Mouse (Mus musculus): ENCODE measurements around the gene Krtap5-4. TPM values are rescaled to one million over a fixed set of nuclear protein-coding genes. Genes with fewer than 3 reads are reported as not detected.
"Not testable (repeated sequence)": the region's sequence is repeated elsewhere in the genome, so short reads cannot be mapped to it uniquely, and the experiment has no call there.

The Krtap5-4 gene
- total and polyA plus RNA-seq, 3 experiments = not detected

- peak; percentile 39 for DNase-seq (ENCODE audit: extremely low read depth)
- H3K9me3 ChIP-seq (replicated peaks; ENCODE audit: low read length); dilution Hi-C loops (cut with MboI; ENCODE audit: extremely low pct_ligation_motif_present, extremely low pct_unique_long_range_greater_than_20kb, low sequenced_read_pairs); H3K9ac ChIP-seq (ENCODE audit: insufficient read depth, low read depth); H3K79me2 ChIP-seq (replicated peaks; ENCODE audit: control insufficient read depth, extremely low read depth, insufficient read depth, poor library complexity, severe bottlenecking); H3K4me1 ChIP-seq (ENCODE audit: control insufficient read depth in 1 of 2, insufficient read depth in 2 of 2); H3K27ac ChIP-seq (ENCODE audit: insufficient read depth, low read depth); in situ Hi-C loops (cut with MboI; ENCODE audit: low pct_ligation_motif_present, low pct_unique_long_range_greater_than_20kb, low sequenced_read_pairs); H3K4me3 ChIP-seq (replicated peaks in 1 of 3; ENCODE audit: low read depth in 2 of 3, low read length in 2 of 3, poor library complexity in 1 of 3); H3K36me3 ChIP-seq (replicated peaks in 1 of 2; ENCODE audit: control insufficient read depth in 1 of 2, insufficient read depth in 1 of 2, low read length in 1 of 2); H3K4me2 ChIP-seq (ENCODE audit: insufficient read depth, low read depth, poor library complexity, severe bottlenecking): not testable (repeated sequence)
- TF ChIP-seq SMC3 (IDR thresholded peaks at IDR 0.05; ENCODE audit: low read depth, low read length) = peak; percentile 19; the same call in 1 of the 2 replicates
- TF ChIP-seq CTCF (conservative IDR thresholded peaks at IDR 0.05 in 1 of 2, IDR thresholded peaks at IDR 0.05 in 1 of 2; ENCODE audit: low read depth in 2 of 2, low read length in 2 of 2) = peak; percentile 36 to 54; a peak in 2 of 4 replicates
- H3K27me3 ChIP-seq (replicated peaks) = peaks cover 28% of the 10 kb centered on the region
Observed at GRCm38 (mm10) chr7:142278183-142278582, 25.2 kb upstream of the Krtap5-4 start.

DNA sequence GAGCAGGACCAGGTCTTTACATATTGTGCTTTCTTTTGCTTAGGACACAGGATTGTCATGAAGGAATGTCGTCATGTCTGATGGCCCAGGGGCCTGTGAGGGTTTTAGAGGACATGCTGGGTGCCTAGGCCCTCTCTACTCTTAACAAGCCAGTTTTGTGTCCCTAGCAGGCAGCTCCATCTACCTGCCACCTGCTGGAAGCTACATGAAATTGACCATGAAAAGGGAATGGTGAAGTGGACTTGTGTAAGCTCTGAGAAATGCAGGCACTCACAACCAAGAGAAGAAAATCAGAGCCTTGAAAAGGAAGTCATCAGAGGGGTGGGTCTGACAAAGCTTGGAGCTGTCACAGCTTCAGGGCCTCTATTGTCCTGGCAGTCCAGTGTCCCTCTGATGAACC lies 24.1 kb upstream of the Krtap5-4 start:
- H3K79me2 ChIP-seq (replicated peaks; ENCODE audit: control insufficient read depth, extremely low read depth, insufficient read depth, poor library complexity, severe bottlenecking); H3K9ac ChIP-seq (ENCODE audit: insufficient read depth, low read depth); H3K9me3 ChIP-seq (replicated peaks; ENCODE audit: low read length); H3K4me3 ChIP-seq (replicated peaks in 1 of 3; ENCODE audit: low read depth in 2 of 3, low read length in 2 of 3, poor library complexity in 1 of 3); dilution Hi-C loops (cut with MboI; ENCODE audit: extremely low pct_ligation_motif_present, extremely low pct_unique_long_range_greater_than_20kb, low sequenced_read_pairs); DNase-seq (ENCODE audit: extremely low read depth); H3K4me1 ChIP-seq (ENCODE audit: control insufficient read depth in 1 of 2, insufficient read depth in 2 of 2); in situ Hi-C loops (cut with MboI; ENCODE audit: low pct_ligation_motif_present, low pct_unique_long_range_greater_than_20kb, low sequenced_read_pairs); H3K36me3 ChIP-seq (replicated peaks in 1 of 2; ENCODE audit: control insufficient read depth in 1 of 2, insufficient read depth in 1 of 2, low read length in 1 of 2); H3K27ac ChIP-seq (ENCODE audit: insufficient read depth, low read depth); H3K4me2 ChIP-seq (ENCODE audit: insufficient read depth, low read depth, poor library complexity, severe bottlenecking): not testable (repeated sequence)
- H3K27me3 ChIP-seq (replicated peaks) = peaks cover 37% of the 10 kb centered on the region
- TF ChIP-seq CTCF (conservative IDR thresholded peaks at IDR 0.05 in 1 of 2, IDR thresholded peaks at IDR 0.05 in 1 of 2; ENCODE audit: low read depth in 2 of 2, low read length in 2 of 2) = peak in 1 of 2 experiments; percentile 18; a peak in 1 of 4 replicates

DNA sequence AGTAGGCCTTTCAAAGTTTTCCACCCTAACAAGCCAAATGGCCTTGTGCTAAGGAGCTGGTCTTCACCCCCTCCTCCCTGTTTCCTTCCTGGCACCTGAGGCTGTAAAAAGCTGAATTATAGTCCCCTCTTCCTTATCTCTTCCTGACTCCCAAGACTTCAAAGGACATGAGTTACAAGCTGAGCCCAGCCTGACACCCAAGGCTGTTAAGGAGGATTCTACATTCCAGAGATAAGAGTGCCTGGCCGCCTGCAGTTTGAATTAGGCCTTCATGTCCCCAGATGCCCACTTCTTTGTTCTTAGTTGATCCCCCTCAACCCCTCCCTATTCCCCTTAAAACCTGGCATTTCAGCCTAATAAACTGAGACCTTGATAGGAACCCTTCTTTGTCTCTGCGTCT lies 20.5 kb upstream of the Krtap5-4 start:
- H3K36me3 ChIP-seq (replicated peaks in 1 of 2; ENCODE audit: control insufficient read depth in 1 of 2, insufficient read depth in 1 of 2, low read length in 1 of 2); H3K4me3 ChIP-seq (replicated peaks in 1 of 3; ENCODE audit: low read depth in 2 of 3, low read length in 2 of 3, poor library complexity in 1 of 3); H3K9me3 ChIP-seq (replicated peaks; ENCODE audit: low read length); H3K9ac ChIP-seq (ENCODE audit: insufficient read depth, low read depth); DNase-seq (ENCODE audit: extremely low read depth); dilution Hi-C loops (cut with MboI; ENCODE audit: extremely low pct_ligation_motif_present, extremely low pct_unique_long_range_greater_than_20kb, low sequenced_read_pairs); in situ Hi-C loops (cut with MboI; ENCODE audit: low pct_ligation_motif_present, low pct_unique_long_range_greater_than_20kb, low sequenced_read_pairs); H3K27ac ChIP-seq (ENCODE audit: insufficient read depth, low read depth); H3K4me2 ChIP-seq (ENCODE audit: insufficient read depth, low read depth, poor library complexity, severe bottlenecking); H3K4me1 ChIP-seq (ENCODE audit: control insufficient read depth in 1 of 2, insufficient read depth in 2 of 2); H3K79me2 ChIP-seq (replicated peaks; ENCODE audit: control insufficient read depth, extremely low read depth, insufficient read depth, poor library complexity, severe bottlenecking): not testable (repeated sequence)
- H3K27me3 ChIP-seq (replicated peaks) = peaks cover 41% of the 10 kb centered on the region

- Histone ChIP-seq H3K4me3 (replicated peaks in 1 of 3; ENCODE audit: low read depth in 2 of 3, low read length in 2 of 3, poor library complexity in 1 of 3) (peak overlapping the region; percentile 33 to 59 (median 51)), H3K9me3 (replicated peaks; ENCODE audit: low read length) (no peaks in the 10 kb centered on the region), H3K4me2 (ENCODE audit: insufficient read depth, low read depth, poor library complexity, severe bottlenecking) (peak overlapping the region; percentile 75), H3K36me3 (replicated peaks in 1 of 2; ENCODE audit: control insufficient read depth in 1 of 2, insufficient read depth in 1 of 2, low read length in 1 of 2) (no peaks in the 10 kb centered on the region), H3K4me1 (ENCODE audit: control insufficient read depth in 1 of 2, insufficient read depth in 2 of 2) (peaks cover 3 to 7% of the 10 kb centered on the region in 2 experiments; a peak in 2 of 4 replicates), H3K27ac (ENCODE audit: insufficient read depth, low read depth) (no peak overlapping the region), H3K27me3 (replicated peaks) (peaks cover 45% of the 10 kb centered on the region), H3K79me2 (replicated peaks; ENCODE audit: control insufficient read depth, extremely low read depth, insufficient read depth, poor library complexity, severe bottlenecking) (no peaks in the 10 kb centered on the region), H3K9ac (ENCODE audit: insufficient read depth, low read depth) (peak overlapping the region; percentile 87)
- in situ Hi-C loops (cut with MboI; ENCODE audit: low pct_ligation_motif_present, low pct_unique_long_range_greater_than_20kb, low sequenced_read_pairs) (no loop called here), dilution Hi-C loops (cut with MboI; ENCODE audit: extremely low pct_ligation_motif_present, extremely low pct_unique_long_range_greater_than_20kb, low sequenced_read_pairs) (no loop called here)
- DNase-seq (ENCODE audit: extremely low read depth) = peak; percentile 47
- TF ChIP-seq IRF4 (IDR thresholded peaks at IDR 0.05; ENCODE audit: low read depth, low read length) = 0 out of 2 replicates have a peak, but pooled peaks have one; percentile 6
- 0 out of 4 replicates have a peak, but pooled peaks of 1 of the 2 experiments have one; percentile 5 for TF ChIP-seq CTCF (conservative IDR thresholded peaks at IDR 0.05 in 1 of 2, IDR thresholded peaks at IDR 0.05 in 1 of 2; ENCODE audit: low read depth in 2 of 2, low read length in 2 of 2)
- TF ChIP-seq CHD2 (IDR thresholded peaks at IDR 0.05; ENCODE audit: low read length) = peak; percentile 60; the same call in 1 of the 2 replicates
- TF ChIP-seq UBTF (IDR thresholded peaks at IDR 0.05; ENCODE audit: low read depth, low read length) = peak; percentile 56; the same call in 1 of the 2 replicates
- TF ChIP-seq POLR2A (IDR thresholded peaks at IDR 0.05; ENCODE audit: low read depth, low read length) = peak; percentile 48; the same call in 1 of the 2 replicates
- TF ChIP-seq MAX (IDR thresholded peaks at IDR 0.05; ENCODE audit: low read length) = no peak
- 0 out of 2 replicates have a peak, but pooled peaks have one; percentile 29 for TF ChIP-seq TCF12 (IDR thresholded peaks at IDR 0.05; ENCODE audit: low read depth, low read length)
- TF ChIP-seq HCFC1 (IDR thresholded peaks at IDR 0.05; ENCODE audit: low read depth, low read length) = peak; percentile 62
- peak; percentile 6; the same call in 1 of the 2 replicates for TF ChIP-seq BHLHE40 (IDR thresholded peaks at IDR 0.05; ENCODE audit: low read depth, low read length)
- no peak for TF ChIP-seq RCOR1 (conservative IDR thresholded peaks at IDR 0.05; ENCODE audit: low read depth, low read length)
- peak; percentile 35; the same call in 1 of the 2 replicates for TF ChIP-seq SIN3A (IDR thresholded peaks at IDR 0.05; ENCODE audit: low read length)
Observed at GRCm38 (mm10) chr7:142284023-142284591, 19.2 kb upstream of the Krtap5-4 start.

Measured in CH12.LX (cell line).